Mouse (Mus musculus): ENCODE data around the gene Ppat.

DNA sequence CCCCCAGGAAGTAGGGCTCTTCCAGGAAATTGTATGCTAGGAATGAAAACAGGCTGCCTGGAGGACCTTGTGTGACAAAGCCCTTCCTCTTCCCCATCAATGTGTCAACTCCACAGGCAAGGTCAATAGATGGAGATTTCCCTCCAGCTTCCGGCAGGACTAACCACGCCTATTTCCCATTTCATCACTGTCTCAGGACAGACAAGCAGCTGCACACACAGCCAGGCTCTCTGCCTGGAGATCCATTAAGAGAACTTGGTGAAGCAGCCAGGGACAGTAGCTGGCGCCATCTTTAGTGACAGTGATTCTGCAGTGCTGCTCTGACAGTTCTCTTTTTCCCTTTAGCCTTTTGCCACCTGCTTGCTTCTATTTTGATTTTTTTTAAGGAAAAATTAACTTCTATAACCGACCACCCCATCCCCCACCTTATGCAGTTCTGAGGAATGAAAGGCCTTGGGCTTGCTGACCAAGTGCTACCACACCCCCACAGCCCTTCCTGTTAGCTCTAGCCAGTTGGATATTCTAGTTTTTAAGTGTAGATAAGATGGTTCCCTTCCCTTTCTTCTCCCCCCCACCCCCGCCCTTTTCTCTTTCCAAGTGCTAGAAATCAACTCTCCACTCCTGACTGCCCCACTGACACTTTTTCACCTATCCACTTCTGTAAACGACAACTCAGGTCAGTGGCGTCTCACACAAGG lies 22.0 kb downstream of the Ppat start:
- TF ChIP-seq POLR2A (IDR thresholded peaks at IDR 0.05; ENCODE audit: low read depth, low read length) (no peak), CTCF (conservative IDR thresholded peaks at IDR 0.05; ENCODE audit: insufficient read depth, insufficient read length, low read depth, low read length) (no peak)
